Mouse (Mus musculus) large intestine, adult 2 months (tissue): Measurements from ENCODE around the gene Vpreb1. TPM values are rescaled to one million over a fixed set of nuclear protein-coding genes. Genes with fewer than 3 reads are reported as not detected.

Experiments used
- DNase-seq: peaks from one replicate; pipeline ENCODE4 v3.0.0-alpha.2; 2012; ENCODE audit warnings: low read depth, low spot score
- WGBS: fragments of 180-500 bp; shearing (Covaris S2); methylation state at CpG from one replicate; pipeline ENCODE4 v1.1.7; 2018; 5-methylcytosine and 5-hydroxymethylcytosine counted together
- polyA plus RNA-seq: library from polyadenylated mRNA; depleted of rRNA; stranded (reverse); fragments of >200 nt; gene quantifications from 2 replicates; pipeline ENCODE4 v1.2.3, GENCODE M21; 2012; rRNA removed

Vpreb1 gene
- polyA plus RNA-seq = 2.6 and 3.4 TPM in 2 replicates

DNA sequence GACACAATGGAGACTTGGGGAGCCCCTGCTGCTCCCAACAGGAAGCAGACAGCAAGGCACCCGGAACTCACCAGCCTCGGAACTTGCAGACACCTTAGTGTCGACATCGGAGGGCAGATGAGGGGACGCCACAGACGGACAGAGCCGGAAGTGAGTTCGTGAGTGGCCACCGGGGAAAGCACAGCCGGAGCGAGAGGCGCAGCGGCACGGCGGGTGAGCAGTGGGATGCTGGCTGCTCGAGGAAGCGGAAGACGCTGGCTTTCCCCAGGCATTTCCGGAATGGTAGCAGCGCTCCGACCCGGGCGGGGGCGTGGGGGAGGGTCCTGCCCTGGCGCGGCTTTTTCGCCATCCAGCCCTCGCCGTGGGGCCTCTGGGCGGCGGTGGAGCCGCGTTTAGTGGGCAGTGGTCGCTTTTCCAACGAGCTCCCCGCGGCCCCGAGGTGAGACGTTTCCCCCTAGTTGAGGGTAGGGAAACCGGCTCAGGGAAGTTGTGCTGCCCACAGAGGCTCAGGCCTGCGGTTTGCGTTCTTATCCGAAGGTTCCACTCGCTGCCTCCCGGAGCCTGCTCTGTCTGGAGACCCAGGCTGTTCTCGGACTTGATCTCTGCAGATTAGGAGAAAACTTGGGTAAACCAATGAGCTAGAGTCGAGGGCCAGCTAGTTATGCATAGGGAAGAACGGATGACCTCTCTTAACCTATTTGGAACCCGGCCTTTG is at the start of gene Vpreb1, which contains the start of gene Top3b:
Gene Vpreb1 (minus strand): TSS at position 227 of the 715 bp plus-strand sequence.
Gene Top3b (plus strand): TSS at position 120 of the 715 bp plus-strand sequence.
- DNase-seq = peak; percentile 64
- WGBS = under 1% methylated on average over 49 of the region's 49 CpGs

DNA sequence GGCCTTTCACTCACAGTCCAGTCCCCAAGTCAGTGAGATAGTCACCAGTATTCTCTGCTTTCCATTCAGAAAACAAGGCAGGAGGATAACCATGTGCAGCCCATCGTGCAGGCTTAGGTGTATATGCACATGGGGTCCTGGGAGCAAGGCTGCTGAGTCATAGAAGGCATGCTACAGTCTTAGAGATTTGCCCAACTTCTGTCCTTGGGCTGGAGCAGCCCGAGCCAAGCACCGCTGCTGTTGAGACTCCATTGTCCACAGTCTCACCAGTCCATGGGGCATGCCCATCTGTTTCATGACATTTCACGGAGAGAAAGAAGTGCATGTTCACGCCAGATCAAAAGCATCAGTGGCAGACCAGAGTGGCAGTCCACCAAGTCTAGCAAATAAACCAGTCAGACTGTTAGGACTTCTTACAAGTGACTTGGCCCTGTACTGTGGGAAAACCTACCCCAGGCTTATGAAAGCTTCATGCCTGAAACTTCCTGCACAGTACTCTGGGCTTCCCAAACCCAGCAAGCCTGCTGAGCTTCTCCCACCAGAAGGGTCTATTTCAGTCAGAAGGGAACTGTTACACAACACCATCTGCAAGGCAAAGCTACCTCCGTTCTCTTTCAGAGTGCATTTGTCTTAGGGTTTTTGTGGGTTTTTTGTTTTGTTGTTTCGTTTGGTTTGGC is 47.9 kb upstream of the Vpreb1 start:
- WGBS = 94% methylated on average over 7 of the region's 7 CpGs
- DNase-seq = no peak

DNA sequence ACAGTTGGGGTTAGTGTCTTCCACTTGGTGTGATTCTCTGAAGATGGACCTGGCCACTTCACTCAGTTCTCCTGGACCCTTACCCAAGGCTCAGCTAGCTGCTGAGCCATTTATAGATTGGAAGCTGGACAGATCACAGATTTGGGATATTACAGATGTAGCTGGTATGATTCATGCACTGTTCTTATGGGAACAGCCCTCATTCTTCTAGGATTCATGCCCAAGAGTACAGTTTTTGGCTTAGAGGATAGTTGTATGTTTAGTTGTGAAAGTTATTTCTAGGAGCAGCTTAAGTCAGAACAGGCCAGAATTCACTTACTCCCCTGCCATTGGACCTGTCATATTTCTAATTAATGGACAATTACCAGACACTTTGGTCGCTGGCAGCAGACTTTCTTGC is 42.8 kb upstream of the Vpreb1 start:
- 87% methylated on average over 1 of the region's 1 CpGs for WGBS
- no peak for DNase-seq

DNA sequence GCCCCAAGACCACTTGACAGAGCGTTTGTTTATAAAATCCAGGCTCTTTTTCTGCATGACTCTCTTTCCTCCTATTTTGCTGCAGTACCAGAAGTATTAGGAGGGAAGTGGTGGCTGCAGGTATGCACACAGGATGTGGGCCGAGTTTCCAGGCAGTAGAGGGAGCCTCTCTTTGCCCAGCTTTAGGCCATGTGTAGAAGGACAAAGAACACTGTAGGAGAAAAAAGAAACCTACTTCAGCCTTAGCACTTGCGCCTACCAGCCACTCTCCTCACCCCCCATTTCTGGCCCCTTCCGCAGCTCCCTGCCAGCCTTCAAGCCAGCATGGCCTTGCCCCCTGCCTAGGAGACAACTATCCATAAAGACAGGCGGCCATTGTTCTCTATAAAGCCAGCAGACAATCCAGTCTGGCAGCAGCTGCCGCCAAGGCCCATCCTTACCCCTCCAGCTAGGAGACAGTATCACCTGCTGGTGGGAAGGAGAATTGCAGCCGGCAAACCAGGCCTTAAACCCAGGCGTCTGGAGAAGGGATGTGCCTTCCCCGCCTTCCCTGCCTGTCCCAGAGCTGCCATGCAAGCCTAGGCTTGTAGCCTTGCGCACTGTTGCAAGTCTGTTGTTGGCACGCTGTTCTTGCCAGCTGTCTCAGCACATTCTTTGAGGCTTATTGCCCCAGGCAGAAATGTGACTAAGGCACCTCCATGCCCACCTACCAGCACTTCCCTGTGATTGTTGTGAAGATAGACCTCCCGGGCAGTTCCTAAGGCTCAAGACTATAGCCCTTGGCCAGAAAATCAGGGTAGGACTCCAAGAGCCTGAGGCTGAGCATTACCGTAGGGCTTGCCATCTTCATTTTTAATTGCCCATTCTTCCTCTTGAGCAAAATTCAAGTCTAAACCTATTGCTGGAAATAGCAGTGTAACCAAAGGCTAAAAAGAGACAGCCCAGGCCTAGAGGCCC is 41.3 kb upstream of the Vpreb1 start:
- 46% methylated on average over 13 of the region's 13 CpGs for WGBS
- DNase-seq = peak; percentile 43

DNA sequence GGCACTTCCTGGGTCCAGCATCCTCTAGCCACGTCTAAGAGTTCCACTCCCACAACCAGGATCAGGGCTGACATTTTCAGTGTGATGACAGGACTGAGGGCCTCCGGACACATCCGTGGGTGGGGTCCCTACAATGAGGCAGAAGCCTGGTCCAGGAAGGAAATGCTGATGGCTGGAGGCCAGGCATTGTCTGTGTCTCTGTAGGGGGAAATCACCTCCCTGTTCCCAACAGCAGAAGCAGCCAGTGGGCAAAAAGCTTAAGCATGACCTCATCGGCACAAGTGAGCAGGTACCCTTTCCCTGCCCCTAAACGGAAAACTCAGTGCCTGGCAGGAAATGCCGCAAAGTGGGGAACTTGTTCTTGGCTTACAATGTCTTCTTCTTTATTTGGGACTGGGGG is 37.2 kb upstream of the Vpreb1 start:
- DNase-seq = no peak
- WGBS = 58% methylated on average over 6 of the region's 6 CpGs

DNA sequence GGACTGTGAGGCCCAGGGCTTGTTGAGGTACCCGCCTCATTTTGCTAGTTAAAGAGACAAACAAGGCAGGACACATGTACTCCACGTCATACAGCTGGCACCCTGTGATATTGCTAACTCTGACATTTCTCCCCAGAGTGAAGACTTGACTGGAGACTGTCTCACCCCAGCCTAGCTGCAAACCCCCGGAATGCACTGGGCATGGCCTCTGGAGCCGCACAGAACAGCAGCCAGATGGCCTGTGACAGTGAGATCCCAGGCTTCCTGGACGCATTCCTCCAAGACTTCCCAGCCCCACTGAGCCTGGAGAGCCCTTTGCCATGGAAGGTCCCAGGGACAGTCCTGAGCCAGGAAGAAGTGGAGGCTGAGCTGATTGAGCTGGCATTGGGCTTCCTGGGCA is 32.5 kb upstream of the Vpreb1 start:
- WGBS = 81% methylated on average over 5 of the region's 5 CpGs
- DNase-seq = no peak

DNA sequence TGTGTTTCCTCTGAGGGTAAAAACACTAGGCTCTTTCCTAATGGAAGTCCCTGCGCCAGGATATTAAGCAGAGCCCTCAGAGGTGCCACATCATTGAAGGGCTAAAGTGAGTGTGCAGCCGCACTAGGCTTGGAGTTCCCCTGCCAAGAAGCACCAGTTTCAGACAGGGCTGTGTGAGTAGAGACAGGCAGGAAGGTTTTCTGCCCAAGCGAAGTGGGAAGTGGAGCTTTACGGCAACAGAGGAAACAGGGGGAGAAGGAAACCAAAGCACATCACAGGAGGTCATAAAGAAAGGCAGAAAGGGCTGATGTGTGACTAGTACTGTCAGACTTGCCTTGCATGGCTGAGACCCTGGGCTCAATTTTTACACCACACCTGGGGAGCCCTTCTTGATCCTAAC is 31.7 kb upstream of the Vpreb1 start:
- DNase-seq = no peak
- WGBS = 79% methylated on average over 4 of the region's 4 CpGs

DNA sequence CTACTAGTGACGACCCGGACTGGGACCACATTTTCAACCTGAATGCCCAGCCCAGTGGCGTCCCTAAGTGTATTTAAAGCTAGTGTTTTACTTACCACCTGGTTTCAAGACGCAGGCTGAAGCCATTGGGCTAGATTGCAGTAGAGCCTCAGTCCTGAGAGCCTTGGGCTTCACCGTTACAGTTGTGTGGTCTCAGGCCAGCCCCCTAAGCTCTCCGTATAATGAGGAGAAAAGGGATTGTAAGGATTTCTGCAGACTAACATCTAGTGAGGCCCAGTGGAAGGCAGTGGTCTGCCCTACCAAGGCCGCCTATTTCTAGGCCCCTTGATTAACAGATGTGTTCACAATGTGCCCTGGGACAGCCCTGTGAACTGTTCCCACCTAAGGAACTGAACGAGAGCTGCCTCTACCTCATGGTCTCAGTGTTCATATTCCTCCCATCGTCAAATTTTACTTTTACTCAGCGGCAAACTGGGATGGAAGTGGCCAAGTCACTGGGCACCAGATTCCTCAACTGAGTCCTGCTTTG is 26.5 kb upstream of the Vpreb1 start:
- WGBS = 28% methylated on average over 10 of the region's 10 CpGs
- no peak for DNase-seq

DNA sequence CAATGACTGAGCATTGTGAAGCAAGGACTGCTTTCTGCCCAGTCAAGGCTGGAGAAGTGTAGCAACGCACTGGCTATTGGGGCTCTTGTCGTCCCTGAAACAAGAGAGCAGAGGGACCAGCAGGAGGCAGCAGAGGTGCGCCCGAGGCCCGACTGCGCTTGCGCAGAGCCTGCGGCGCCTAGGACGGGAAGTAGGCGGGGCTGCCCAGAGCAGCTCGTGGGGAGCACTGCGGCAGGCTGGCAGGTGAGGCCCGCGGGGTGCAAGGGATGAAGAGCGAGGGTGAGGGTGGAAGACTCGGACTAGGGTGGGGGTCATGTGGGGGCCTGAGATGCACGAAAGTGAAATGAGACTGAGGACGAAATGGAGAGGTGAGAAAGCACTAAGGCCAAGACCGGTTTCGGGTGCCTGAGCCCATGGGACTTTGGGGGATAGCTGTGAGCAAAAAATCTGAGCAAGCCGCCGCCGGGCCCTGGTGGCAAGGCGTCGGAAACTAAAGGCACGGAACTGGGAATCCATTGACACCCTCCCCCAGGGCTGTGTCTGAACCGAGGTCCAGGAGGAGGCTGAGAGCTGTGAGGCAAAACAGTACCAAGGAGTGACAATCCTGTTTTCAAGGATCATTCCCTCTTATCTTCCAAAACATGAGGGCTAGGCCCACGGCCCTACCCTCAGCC is 25.9 kb upstream of the Vpreb1 start, which contains the start of gene Ppm1f:
Gene Ppm1f (plus strand): TSS at position 88 of the 674 bp plus-strand sequence.
- peak; percentile 75 for DNase-seq
- under 1% methylated on average over 29 of the region's 29 CpGs for WGBS

DNA sequence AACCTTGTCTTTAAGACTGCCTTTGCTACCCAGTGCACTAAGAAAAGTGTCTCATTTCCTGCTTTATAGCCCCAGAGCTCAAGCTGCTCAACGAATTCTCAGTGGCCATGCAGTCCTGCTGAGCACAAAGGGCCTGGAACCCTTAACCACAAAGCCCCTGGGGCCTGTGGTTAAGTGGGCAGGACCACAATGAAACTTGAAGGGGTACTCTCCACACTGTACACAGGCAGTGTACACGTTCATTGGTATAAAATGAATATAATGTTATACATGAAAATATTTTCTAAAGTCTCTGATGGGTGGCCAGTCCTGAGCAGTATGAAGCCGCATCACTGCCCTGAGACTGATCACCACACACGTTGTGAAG is 25.4 kb upstream of the Vpreb1 start:
- WGBS = 19% methylated on average over 4 of the region's 4 CpGs
- no peak for DNase-seq

DNA sequence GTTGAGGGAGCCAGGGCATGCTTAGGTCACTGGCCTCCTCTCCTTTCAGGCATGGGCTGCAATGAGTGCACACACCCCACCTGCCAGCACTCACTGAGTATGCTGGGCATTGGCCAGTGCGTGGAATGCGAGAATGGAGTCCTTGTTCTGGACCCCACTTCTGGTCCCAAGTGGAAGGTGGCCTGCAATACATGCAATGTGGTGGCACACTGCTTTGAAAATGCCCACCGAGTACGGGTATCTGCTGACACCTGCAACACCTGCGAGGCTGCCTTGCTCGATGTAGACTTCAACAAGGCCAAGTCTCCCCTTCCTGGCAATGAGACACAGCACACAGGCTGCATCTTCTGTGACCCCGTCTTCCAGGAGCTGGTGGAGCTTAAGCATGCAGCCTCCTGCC is 21.7 kb upstream of the Vpreb1 start:
- WGBS = 92% methylated on average over 7 of the region's 7 CpGs
- DNase-seq = no peak

DNA sequence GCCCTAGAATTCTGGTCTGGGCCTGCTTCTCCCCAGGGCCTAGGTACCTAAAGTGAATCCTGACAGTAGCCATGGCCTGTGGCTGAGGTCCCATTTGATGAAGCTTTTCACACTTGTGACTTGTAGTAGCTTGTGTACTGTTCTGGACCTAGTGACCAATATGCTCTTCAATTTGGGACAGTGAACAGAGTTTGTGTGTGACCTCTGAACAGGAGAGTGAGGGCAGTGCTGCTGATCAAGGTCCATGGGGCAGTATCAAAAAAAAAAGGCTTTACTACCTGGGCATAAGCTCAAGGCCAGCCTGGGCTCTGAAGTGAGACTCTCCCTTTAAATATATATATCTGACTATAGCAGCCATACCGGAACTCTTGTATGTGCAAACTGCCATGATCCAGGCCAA is 17.7 kb upstream of the Vpreb1 start:
- DNase-seq = no peak
- 80% methylated on average over 1 of the region's 1 CpGs for WGBS

DNA sequence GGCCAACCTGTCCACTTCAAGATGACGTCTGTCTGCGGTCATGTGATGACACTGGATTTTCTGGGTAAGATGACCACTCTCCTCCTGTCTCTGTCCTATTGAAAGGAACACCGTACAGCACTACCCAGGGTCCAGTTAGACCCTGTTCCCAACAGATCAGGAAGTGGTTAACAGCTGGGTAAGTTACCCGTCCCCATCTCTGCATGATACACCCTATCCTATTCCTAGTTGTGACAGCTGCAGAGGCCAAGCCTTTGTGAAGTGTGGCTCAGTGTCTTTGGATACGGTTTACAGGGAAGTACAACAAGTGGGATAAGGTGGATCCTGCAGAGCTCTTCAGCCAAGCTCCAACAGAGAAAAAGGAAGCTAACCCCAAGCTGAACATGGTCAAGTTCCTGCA is 8.4 kb upstream of the Vpreb1 start:
- DNase-seq = no peak
- WGBS = 89% methylated on average over 5 of the region's 5 CpGs

DNA sequence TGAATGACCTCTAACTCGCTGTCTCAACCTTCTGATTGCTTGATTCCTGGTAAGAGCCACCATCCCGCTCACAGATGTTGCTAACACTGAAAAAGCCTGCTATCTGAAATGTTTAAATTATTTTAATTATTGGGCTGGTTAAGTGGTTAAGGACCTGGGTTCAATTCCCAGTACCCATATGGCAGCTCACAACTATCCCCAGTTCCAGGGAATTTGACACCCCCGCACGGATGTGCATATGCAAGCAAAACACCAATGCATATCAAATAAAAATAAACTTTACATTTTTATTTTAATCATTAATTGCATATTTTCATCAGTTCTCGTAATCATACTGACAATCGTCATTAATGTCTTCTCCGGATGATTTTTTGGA is 414 bp downstream of the Vpreb1 start:
- 30% methylated on average over 7 of the region's 7 CpGs for WGBS

DNA sequence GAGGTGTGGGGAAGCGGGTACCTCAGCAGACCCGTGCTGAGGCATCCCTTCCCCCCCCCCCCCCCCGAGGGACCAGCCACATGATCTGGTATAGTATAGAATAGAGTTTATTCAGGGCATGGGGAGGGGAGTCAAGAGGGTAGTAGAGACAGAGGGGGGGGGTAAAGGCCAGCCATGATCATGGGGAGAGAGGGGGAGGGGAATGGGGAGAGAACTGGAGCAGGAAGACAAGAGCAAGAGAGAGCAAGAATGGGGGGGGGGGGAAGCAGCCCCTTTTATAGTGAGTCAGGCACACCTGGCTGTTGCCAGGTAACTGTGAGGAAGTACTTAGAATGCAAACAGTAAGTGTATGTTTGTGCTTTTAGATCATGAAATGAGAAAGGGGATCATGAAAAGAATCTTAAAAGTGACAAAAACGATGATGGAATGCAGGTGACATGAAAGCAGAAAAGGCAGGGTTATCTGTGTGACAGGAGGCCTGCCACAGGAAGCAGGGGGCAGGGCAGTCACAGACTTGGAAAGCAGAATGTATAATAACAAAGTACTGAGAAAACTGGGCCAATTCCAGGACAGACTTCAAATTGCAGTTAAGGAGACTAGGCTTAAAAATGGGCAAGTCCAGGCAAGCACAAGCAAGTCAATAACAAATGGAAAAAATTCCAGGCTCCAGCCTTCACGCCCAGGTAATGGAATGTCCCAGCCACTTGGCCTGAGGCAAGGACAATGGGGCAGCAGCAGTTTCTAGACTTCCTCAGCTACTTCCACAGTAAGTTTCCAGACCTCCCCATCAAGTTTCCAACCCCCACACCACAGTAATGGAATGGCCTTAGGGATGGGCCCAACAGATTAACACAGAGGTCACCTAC is 4.7 kb downstream of the Vpreb1 start:
- DNase-seq = no peak
- 42% methylated on average over 5 of the region's 5 CpGs for WGBS

More for the DNA sequence above, 414 bp downstream of the Vpreb1 start:
- DNase-seq = no peak

DNA sequence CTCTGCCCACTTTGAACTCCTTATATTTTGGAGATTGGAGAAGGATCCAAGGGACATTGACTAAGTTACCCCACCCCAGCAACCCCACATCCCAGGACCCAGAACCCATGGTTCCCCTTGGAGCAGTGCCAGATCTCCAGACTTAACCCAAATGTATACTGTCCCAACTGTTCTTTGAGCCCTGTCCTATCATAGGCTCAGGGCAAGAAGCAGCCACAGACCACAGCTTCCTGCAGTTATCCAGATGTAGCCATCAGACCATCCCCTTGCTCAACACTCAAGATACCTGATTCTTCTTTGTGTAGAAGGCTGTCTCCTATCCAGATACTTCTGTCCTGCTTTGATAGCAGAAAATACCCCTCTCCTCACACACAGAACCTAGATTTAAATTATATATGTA is 5.4 kb downstream of the Vpreb1 start:
- DNase-seq = no peak

DNA sequence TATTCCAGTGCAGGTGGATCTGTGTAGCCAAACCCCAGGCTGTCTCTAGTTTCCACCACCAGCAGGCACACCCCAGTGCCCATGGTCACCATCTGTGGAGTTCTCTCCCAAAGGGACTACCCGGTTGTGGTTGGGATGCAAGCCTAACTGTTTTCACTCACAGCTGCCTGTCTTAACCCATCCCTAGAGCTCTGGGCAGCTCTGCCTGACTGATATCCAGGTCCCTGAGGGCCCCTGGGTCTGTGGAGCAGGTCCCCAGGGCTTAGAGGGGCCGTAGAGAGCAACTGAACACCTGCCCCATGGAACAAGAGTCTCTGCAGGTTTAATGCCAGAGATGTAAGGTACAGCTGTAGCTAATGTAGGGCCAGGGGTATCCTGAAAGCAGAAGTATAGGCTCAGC is 6.7 kb downstream of the Vpreb1 start, which contains the start of gene Igll1:
Gene Igll1 (minus strand): TSS at position 8 of the 400 bp plus-strand sequence.
- DNase-seq = no peak
- 68% methylated on average over 2 of the region's 2 CpGs for WGBS

DNA sequence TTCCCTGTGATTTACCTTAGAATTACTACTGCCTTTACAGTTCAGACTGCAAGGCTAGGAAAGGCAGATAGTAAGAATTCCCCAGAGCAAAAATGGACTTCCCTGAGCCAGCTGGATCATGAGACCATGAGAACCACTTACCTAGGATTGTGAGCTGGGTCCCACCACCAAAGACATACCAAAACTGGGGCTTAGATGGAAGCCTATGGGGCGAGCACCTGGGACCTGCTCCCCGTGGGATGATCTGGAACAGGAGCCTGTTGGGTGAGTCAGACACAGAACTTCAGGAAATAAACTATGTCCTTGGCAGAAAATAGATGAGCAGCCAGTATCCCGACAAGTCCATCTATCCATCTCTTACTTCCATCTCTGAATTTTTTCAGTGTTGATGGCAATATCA is 8.4 kb downstream of the Vpreb1 start:
- no peak for DNase-seq
- WGBS = 71% methylated on average over 3 of the region's 3 CpGs
